Mouse (Mus musculus) heart, postnatal 0 days (tissue): ENCODE measurements around the gene Medag.

Experiments
- CTCF ChIP-seq: IDR thresholded peaks from 2 replicates; pipeline ENCODE4 v1.5.1; 2016; ENCODE audit warnings: antibody characterized with exemption, control low read depth, low read depth
- EP300 ChIP-seq: IDR thresholded peaks from 2 replicates; pipeline ENCODE4 v1.6.1; 2016; ENCODE audit warnings: antibody characterized with exemption, low read depth

DNA sequence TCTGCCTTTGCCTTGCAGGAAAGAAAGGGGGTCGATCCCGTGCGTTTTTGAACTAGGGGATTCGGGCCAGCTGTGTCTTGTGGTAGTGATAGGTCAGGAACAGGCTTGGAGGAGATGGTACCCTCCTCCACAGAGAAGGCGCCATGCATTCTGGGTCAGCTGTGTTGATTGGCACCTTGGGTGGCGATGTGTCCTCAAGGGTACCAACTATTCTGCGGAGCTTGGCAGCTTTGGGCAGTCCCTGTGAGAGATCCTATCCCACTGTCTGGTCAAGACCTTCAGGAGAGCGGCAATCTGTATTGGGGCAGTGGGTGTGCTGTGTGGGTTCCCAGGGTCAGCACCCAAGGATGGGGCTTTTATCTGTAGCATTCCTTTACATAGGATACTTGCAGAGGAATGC lies 31.7 kb upstream of the Medag start:
- TF ChIP-seq CTCF = no peak
- no peak for TF ChIP-seq EP300
